Mouse (Mus musculus): ENCODE results near the gene Acp4.
A peak's percentile ranks its signal among the peaks of the same experiment; 100 is the strongest.
"Not testable (repeated sequence)": the region's sequence is repeated elsewhere in the genome, so short reads cannot be mapped to it uniquely, and the experiment has no call there.

Acp4 gene

DNA sequence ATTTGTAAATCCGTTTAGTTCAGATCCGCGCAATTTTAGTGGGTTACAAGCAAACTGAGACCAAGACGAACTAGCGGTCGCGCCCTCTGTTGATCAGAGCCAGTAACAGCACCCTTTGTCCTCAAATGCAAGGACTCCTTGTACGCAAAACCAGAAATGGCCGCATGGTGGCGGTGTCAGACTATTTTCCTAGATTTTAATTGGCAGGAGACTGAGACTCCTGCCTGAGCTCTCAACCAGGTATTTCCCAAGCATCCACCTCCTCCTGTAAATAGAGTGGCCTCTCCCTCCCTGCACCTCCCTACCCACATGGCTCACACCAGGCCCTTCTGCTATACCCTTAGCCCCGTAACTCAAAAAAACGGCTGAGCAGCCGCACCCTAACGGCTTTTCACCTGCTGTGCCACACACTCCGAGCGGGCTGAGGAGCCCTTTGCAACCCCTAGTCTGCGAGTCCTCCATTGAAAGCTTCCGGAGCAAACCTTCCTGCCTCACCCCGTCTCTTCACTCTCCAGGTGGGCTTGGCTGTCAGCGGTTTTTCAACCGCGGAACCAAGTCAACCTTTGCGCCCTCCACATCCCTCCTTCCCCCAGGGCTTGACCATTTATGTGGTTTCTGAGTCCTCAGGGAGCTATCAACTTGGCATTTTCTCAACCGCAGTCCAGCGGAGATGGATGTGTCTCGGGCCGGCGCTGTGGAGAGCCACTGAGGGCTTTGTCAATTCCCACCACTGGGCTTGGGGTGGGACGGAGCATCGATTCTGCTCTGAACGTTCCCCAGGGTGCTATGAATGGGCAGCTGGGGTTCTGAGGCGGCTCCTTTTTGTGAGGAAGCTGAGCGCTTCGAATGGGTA lies 5.8 kb upstream of the Acp4 start:
- DNase-seq (ENCODE audit: low read depth, low spot score) = peak; percentile 89

- DNase-seq (ENCODE audit: low read depth, low spot score) = no peak
Observed at GRCm38 (mm10) chr7:44261147-44261546, 4.0 kb upstream of the Acp4 start, which contains the start of gene Gm15517. Gene Gm15517 (plus strand): TSS chr7:44261447.

- no peak for DNase-seq (ENCODE audit: low read depth, low spot score)
Observed at GRCm38 (mm10) chr7:44260410-44260809, 3.2 kb upstream of the Acp4 start.

DNA sequence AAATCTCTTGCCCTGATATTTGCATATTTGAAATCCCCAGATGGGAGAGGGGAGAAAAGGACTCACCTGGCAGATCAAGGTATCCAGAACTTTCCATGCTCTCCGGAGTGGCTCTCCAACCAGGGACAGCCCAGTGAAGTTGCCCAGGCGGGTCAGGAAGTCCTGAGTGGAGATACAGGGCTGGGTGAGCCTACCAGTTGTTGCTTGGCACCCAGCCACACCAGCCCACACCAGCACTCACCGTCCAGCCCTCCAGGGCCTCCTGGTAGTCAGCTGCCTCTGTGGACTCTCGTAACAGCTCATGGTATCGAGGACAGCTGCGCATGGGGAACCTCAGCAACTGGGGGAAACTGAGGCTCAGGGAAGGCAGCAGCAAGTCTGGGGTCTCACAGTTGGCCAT lies 2.2 kb downstream of the Acp4 start:
- DNase-seq (ENCODE audit: low read depth, low spot score) = no peak

DNA sequence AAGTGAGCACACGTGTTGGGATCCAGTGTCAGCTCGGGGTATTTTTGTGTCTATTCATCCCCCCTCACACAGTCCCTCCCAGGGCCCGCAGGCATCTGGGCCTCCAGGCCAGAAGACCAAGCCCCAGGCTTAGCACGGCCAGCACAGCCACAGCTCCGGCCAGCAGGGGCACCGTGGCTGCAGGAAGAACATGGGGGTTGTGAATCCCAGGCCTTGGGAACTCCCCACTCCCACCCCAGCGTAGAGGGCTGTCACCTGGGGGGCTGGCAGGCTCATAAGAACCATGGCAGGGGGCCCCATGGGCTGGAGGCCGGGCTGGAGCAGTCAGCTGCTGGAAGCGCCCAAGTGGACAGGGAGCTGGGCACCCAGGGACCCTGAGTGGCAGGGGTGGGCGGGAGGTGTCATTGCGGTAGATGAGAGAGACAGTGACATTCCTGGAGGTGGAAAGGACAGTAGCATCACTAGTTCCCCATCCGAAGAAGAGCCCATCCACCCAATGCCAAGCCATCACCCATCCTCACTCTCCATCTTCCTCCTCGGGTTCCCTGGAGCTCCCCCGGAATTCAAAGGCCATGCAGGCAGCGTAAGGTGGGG lies 4.1 kb downstream of the Acp4 start:
- DNase-seq (ENCODE audit: low read depth, low spot score) = no peak

DNA sequence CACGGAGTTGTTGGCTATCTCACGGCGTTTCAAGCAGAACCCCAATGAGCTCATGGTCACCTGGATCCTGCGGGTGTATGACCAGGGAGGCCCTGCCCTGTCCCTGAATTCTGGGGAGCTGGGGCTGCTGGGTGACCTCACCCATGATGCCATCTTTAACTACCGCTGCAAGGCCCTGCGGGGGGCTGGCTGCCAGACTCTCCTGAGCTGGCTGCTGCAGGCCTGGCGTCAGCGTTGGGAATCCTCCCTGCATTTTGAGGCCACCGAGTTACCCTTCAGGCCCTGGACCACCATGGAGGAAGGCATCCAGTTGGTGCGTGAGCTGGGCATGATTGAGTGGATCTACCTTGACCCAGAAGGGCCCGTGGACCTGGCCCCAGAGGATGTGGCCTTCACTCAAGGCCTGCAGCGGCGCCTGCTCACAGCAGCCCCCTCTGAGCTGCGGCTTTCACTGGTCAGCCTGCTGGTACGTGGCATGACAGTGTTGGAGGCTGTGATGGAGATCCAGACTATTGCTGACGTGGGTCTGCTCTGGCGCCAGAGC lies 6.4 kb downstream of the Acp4 start:
- DNase-seq (ENCODE audit: low read depth, low spot score) = not testable (repeated sequence)

DNA sequence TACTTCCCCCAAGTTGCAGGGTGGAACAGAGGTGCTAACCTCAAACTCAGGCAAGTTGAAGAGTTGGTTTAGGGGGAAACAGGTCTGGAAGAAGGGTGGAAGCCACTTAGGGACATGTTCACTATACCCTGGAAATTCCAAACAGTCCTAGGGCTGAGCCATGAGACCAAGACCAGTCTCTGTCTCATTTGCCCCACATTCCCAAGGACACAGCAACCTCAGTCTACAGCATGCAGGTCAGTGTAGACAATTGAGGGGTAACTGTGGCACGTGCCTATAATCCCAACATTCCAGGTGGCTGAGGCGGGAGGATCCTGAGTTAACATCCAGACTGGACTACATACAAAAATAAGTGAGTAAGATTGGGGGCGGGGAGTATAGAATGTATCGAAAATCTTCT lies 7.9 kb downstream of the Acp4 start:
- no peak for DNase-seq (ENCODE audit: low read depth, low spot score)

DNA sequence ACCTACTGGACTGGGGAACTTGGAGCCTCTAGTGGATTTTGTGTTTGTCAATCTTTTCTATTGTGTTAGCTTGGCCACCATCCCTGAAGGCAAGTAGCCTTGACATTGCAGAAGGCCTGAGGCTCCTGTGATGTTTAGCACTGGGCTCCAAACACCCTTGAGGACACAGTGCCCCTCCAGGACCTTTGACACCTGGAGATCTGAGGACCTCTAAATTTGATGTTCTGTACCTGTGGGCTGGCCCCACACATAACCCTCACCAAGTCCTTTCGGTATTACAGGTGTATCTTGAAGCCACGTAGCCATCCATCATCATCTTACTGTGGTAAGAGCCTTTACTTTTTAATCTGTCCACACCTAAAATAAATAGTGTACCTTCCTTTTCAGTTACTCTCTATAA lies 9.2 kb downstream of the Acp4 start:
- no peak for DNase-seq (ENCODE audit: low read depth, low spot score)

DNA sequence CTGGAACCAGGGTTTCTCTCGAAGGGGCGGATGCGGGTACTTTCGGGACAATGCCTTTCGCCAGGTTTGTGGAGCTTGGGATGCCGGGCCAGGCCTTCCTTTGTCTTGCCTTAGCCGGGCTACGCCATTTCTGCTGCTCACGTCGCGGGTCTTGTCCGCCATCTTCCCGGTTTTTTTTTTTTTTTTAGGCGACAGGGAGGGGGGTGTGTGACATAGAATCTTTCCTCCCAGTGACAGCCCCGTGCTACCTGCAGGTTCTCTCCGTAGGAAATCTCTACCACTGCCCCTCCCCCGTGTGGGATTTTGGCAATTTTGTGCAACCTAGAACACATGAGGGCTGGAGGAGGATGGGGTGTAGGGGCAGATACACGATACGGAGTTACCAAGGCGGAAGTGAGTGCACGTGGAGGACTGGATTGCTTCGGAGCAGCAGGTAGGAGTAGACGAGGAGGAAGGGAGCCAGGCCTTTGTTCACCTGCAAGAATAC lies 10.2 kb downstream of the Acp4 start:
- DNase-seq (ENCODE audit: low read depth, low spot score) = peak; percentile 81

DNA sequence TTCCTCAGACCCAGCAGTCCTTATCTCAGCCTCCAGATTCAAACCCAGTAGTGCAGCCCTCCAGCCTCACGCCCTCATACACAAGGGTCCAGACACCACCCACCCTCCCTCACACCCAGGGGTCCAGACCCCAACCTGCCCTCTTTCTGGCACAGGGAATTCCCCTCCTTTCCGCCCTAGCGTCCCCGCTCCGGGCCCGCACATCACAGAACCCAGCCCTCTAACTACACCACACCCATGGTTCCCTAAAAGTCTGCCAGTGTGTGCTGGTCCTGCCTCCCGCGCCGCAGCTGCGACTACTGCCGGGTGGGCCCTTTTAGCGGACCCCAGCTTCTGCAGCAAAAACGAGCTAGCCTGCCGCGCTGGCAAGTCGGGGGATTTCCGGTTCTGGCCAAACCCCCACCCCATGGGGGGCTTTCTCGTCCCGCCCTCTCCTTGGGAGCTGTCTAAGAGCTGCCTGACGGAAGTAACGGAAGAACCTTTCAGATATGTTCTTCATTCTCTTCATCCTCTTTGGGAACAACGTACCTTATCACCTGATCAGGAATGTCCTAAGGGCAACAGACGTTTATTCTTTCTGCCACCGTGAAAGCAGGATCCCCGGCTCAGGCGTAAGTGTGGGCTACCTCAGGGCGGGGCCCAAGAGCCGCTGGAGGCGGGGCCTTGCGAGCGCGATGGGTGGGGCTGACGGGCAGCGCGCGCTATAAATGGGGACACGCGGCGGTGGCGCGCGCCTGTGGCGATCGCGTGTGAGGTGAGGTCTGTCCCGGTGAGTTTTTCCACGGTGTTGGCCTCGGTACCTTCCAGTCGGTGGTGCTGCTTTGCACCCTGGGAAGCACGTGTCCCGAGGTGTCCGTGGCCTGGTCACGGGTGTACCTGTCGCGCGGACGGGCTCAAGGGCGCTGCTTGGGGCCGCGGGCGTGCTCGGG lies 10.9 kb downstream of the Acp4 start, which contains the start of the genes 1700028J19Rik and 2410002F23Rik:
Gene 1700028J19Rik (minus strand): TSS at position 641 of the 929 bp plus-strand sequence.
Gene 2410002F23Rik (plus strand): TSS at position 668 of the 929 bp plus-strand sequence.
- DNase-seq (ENCODE audit: low read depth, low spot score) = peak; percentile 94

DNA sequence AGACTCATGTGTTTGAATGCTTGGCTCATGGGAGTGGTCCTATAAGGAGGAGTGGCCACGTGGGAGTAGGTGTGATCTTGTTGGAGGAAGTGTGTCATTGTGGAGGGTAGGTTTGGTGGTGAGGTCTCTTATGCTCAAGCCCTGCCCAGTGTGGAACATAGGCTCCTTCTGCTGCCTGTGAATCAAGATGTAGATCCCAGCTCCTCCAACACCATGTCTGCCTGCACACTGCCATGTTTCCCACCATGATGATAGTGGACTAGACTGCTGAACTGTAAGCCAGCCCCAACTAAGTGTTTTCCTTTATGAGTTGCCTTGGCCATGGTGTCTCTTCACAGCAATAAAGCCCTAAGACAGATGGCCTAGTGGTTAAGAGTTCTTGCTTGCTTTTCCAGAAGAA lies 13.1 kb downstream of the Acp4 start:
- no peak for DNase-seq (ENCODE audit: low read depth, low spot score)

GRCm38 (mm10) chr7:44241163-44241562 lies 16.0 kb downstream of the Acp4 start:
- DNase-seq (ENCODE audit: low read depth, low spot score) = no peak

GRCm38 (mm10) chr7:44240712-44241111 lies 16.5 kb downstream of the Acp4 start:
- no peak for DNase-seq (ENCODE audit: low read depth, low spot score)

DNA sequence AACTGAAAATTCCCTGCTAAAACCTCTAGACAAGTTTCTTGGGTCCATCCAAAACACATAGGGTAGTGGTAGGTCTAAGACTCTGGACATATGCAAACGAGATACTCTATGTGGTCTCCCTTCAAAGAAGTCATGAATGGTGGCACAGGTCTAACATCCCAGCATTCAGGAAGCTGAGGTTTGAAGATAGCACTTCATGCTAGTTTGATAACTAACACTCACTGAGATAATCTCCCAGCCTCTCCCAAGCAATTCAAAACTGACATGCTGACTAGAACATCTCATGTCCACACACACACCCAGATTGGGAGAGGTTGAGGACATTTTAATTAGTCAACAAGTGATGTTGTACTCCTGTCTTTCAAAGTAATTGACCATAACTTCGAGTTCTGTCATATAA lies 17.3 kb downstream of the Acp4 start:
- DNase-seq (ENCODE audit: low read depth, low spot score) = no peak

GRCm38 (mm10) chr7:44235909-44236308 lies 21.3 kb downstream of the Acp4 start, which contains the start of gene Gm36864:
Gene Gm36864 (plus strand): TSS chr7:44236177.
- no peak for DNase-seq (ENCODE audit: low read depth, low spot score)

DNA sequence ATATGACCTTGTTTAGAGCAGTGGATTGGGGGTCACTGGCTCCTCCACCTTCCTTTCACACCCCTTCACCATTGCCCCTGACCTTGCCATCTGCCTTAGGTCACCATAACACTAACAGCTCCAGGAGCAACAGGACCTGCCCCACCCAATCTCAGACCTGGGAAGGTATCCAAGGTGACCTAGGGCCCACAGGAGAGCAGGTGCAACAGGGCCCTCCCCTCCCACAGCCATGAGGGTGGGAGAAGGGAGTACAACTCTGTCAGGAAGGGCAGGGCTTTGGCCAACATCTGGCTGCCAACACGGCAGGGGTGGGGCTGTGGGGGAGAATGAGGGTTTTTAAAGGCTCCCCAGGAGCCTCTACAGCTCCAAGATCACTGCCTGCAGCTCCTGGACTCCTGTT lies 32.1 kb downstream of the Acp4 start, which contains the start of gene Klk1:
Gene Klk1 (plus strand): TSS at position 285 of the 400 bp plus-strand sequence.
- no peak for DNase-seq (ENCODE audit: low read depth, low spot score)

- DNase-seq (ENCODE audit: low read depth, low spot score) = not testable (repeated sequence)
Observed at GRCm38 (mm10) chr7:44222335-44222734, 34.8 kb downstream of the Acp4 start.

- DNase-seq (ENCODE audit: low read depth, low spot score) = not testable (repeated sequence)
Observed at GRCm38 (mm10) chr7:44221601-44222000, 35.6 kb downstream of the Acp4 start.

DNA sequence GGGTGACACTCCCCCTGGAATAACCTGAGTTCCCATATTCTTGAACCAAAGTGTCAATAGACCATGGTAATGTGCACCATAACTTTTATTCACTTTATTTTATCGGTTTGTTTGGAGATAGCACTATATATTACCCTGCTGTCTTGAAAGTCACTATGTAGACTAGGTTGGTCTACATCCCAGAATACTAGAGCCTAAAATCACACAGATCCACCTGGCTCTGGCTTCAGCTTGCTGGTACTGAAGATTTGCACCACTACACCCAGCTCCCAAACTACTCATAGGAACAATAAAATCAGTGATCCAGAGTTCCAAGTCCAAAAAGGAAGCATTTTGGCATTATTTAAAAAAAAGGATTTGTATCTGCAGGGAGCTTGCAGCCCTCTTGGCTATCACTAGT lies 41.5 kb downstream of the Acp4 start, which contains the start of gene Klk1b5:
Gene Klk1b5 (plus strand): TSS at position 301 of the 400 bp plus-strand sequence.
- DNase-seq (ENCODE audit: low read depth, low spot score) = no peak

DNA sequence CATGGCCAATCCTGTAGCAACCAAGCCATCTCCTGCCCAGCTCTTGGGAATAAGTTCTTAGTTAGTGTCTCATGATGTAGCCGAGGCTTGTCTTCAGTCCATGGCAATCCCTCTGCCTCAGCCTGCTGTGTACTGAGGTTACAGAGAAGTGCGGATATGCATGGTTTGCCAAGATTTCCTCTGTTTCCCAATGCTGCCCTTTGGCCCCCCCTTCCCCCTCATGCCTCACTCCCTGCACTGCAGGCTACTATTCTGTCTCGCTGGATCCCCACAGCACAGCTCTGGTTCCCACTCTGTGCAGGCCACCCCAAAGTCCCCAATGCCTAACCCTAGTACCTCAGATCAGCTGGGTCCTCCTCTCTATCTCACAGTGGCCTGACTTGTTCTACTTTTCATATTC lies 48.9 kb downstream of the Acp4 start:
- no peak for DNase-seq (ENCODE audit: low read depth, low spot score)

DNA sequence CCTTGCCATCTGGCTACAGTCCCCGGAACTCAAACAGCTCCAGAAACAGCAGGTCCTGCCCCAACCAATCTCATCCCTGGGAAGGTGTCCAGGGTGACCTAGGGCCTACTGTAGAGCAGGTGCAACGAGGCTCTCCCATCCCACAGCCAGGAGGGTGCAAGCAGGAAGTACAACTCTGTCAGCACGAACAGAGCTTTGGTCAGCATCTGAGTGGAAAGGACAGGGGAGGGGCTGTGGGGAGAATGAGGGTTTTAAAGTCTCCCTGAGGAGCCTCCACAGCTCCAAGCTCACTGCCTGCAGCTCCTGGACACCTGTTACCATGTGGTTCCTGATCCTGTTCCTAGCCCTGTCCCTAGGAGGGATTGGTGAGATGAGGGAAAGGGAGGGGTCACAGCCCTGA lies 50.0 kb downstream of the Acp4 start, which contains the start of gene Klk1b4:
Gene Klk1b4 (plus strand): TSS at position 301 of the 400 bp plus-strand sequence.
- not testable (repeated sequence) for DNase-seq (ENCODE audit: low read depth, low spot score)

Measured in A20 (cell line).